Mouse (Mus musculus): Measurements from ENCODE around the gene Abi2.

- TF ChIP-seq CTCF (IDR thresholded peaks at IDR 0.05; ENCODE audit: extremely low read depth, insufficient read depth, insufficient read length, insufficient replicate concordance) (no peak), POLR2A (IDR thresholded peaks at IDR 0.05; ENCODE audit: low read depth, low read length) (no peak)
These were observed 80.2 kb downstream of the Abi2 start for GRCm38 (mm10) chr1:60489660-60490059.
